Mouse (Mus musculus): Measurements from ENCODE around the gene Inf2.

The Inf2 gene

GRCm38 (mm10) chr12:112628928-112629721 lies 40.5 kb downstream of the Inf2 start:
- DNase-seq: peak; percentile 49 to 68

GRCm38 (mm10) chr12:112630029-112630428 lies 41.4 kb downstream of the Inf2 start:
- no peak for DNase-seq

- no peak for DNase-seq
These were observed 42.2 kb downstream of the Inf2 start for GRCm38 (mm10) chr12:112630796-112631195.

GRCm38 (mm10) chr12:112631472-112631871 lies 42.9 kb downstream of the Inf2 start:
- no peak for DNase-seq

GRCm38 (mm10) chr12:112632084-112632777 lies 43.6 kb downstream of the Inf2 start:
- no peak for DNase-seq

- DNase-seq: no peak
These were observed 44.3 kb downstream of the Inf2 start for GRCm38 (mm10) chr12:112632907-112633306.

- DNase-seq: no peak
These were observed 45.1 kb downstream of the Inf2 start for GRCm38 (mm10) chr12:112633686-112634085.

GRCm38 (mm10) chr12:112639526-112639925 lies 50.9 kb downstream of the Inf2 start:
- no peak for DNase-seq

- no peak for DNase-seq
These were observed 54.5 kb downstream of the Inf2 start for GRCm38 (mm10) chr12:112643126-112643525.

GRCm38 (mm10) chr12:112644180-112644854 lies 55.7 kb downstream of the Inf2 start, which contains the start of gene Siva1:
Siva1 (plus strand) TSS chr12:112644679.
- DNase-seq: peak; percentile 99

- DNase-seq: no peak
These were observed 56.4 kb downstream of the Inf2 start for GRCm38 (mm10) chr12:112644855-112645506.

- no peak for DNase-seq
These were observed 57.6 kb downstream of the Inf2 start for GRCm38 (mm10) chr12:112646139-112646538.

GRCm38 (mm10) chr12:112648081-112648480 lies 59.5 kb downstream of the Inf2 start:
- DNase-seq: no peak

- DNase-seq: no peak
These were observed 63.3 kb downstream of the Inf2 start for GRCm38 (mm10) chr12:112651778-112652439.

GRCm38 (mm10) chr12:112653157-112653824 lies 64.7 kb downstream of the Inf2 start:
- peak; percentile 88 to 95 for DNase-seq

- DNase-seq: no peak
These were observed 65.5 kb downstream of the Inf2 start for GRCm38 (mm10) chr12:112654076-112654475.

- DNase-seq: peak in 1 of 2 experiments; percentile 42
These were observed 70.0 kb downstream of the Inf2 start for GRCm38 (mm10) chr12:112658619-112659018.

GRCm38 (mm10) chr12:112659109-112659508 lies 70.5 kb downstream of the Inf2 start:
- peak; percentile 64 to 91 for DNase-seq

GRCm38 (mm10) chr12:112660576-112661326 lies 72.2 kb downstream of the Inf2 start:
- no peak for DNase-seq

GRCm38 (mm10) chr12:112661327-112661605 lies 72.7 kb downstream of the Inf2 start:
- no peak for DNase-seq

GRCm38 (mm10) chr12:112661851-112662250 lies 73.3 kb downstream of the Inf2 start:
- no peak for DNase-seq
